Mouse (Mus musculus) forebrain, postnatal 0 days (tissue): ENCODE data around the gene Lsm14b. TPM values are rescaled to one million over a fixed set of nuclear protein-coding genes. Genes with fewer than 3 reads are reported as not detected.

Experiments used
- ATAC-seq: fragments of 200-750 bp; cut with Nextera tagmentation; 2 replicates; pipeline ENCODE4 v1.8.0; 2017; ENCODE audit warnings: mild to moderate bottlenecking, moderate library complexity
- DNase-seq: peaks from one replicate; pipeline ENCODE4 v3.0.0-alpha.2; 2015
- H3K27ac ChIP-seq: fragments of 300-500 bp; sonication (generic); 2 replicates; pipeline ENCODE4 v1.5.1; 2014; ENCODE audit warnings: low read depth, mild to moderate bottlenecking, antibody characterized with exemption, low read length, moderate library complexity, mixed read lengths
- H3K27me3 ChIP-seq: fragments of 300-500 bp; sonication (generic); 2 replicates; pipeline ENCODE4 v1.6.1; 2014; ENCODE audit warnings: mild to moderate bottlenecking, low read length, mixed read lengths; ENCODE audit not compliant: insufficient read depth
- H3K36me3 ChIP-seq: fragments of 300-500 bp; sonication (generic); 2 replicates; pipeline ENCODE4 v1.6.1; 2014; ENCODE audit warnings: mild to moderate bottlenecking, moderate library complexity; ENCODE audit not compliant: insufficient read depth
- H3K4me1 ChIP-seq: fragments of 300-500 bp; sonication (generic); 2 replicates; pipeline ENCODE4 v1.6.1; 2014; ENCODE audit warnings: antibody characterized with exemption; ENCODE audit not compliant: insufficient read depth
- H3K4me2 ChIP-seq: fragments of 300-500 bp; sonication (generic); 2 replicates; pipeline ENCODE4 v1.6.1; 2014; ENCODE audit warnings: low read depth, mild to moderate bottlenecking, moderate library complexity
- H3K4me3 ChIP-seq: fragments of 300-500 bp; sonication (generic); 2 replicates; pipeline ENCODE4 v1.5.1; 2014; ENCODE audit warnings: low read depth, low read length, mixed read lengths
- H3K9ac ChIP-seq: fragments of 300-500 bp; sonication (generic); 2 replicates; pipeline ENCODE4 v1.6.1; 2014; ENCODE audit warnings: mild to moderate bottlenecking
- H3K9me3 ChIP-seq: fragments of 300-500 bp; sonication (generic); 2 replicates; pipeline ENCODE4 v1.6.1; 2016; ENCODE audit warnings: low read length
- CTCF ChIP-seq: sonication (generic); IDR thresholded peaks from 2 replicates; pipeline ENCODE4 v1.5.1; 2016; ENCODE audit warnings: antibody characterized with exemption, control low read depth, low read depth
- WGBS: fragments of 180-500 bp; shearing (Covaris S2); extraction: QIAGEN DNeasy Blood & Tissue Kit; methylation state at CpG from one replicate; pipeline ENCODE4 v1.1.7; 2014; 5-methylcytosine and 5-hydroxymethylcytosine counted together
- polyA plus RNA-seq: library from polyadenylated mRNA; unstranded; fragments of >200 nt; fragmentation: Nextera tagmentation; extraction: Ambion mirVana; gene quantifications from 2 replicates; pipeline ENCODE4 v1.2.1, GENCODE M21; 2015
- total RNA-seq: library from RNA; depleted of rRNA; stranded (reverse); fragments of >200 nt; gene quantifications from 2 replicates; pipeline ENCODE4 v1.2.3, GENCODE M21; 2014

The Lsm14b gene
- total and polyA plus RNA-seq, 2 experiments from 2014 or later, result 24.8 to 162 TPM

GRCm38 (mm10) chr2:179979836-179980235 lies 45.0 kb upstream of the Lsm14b start:
- no peaks in the 10 kb centered on the region for H3K36me3 ChIP-seq
- 73% methylated on average over 8 of the region's 8 CpGs for WGBS
- no peaks in the 10 kb centered on the region for H3K9me3 ChIP-seq
- H3K4me3 ChIP-seq, result no peak overlapping the region
- ATAC-seq (no peak), DNase-seq (no peak)
- no peaks in the 10 kb centered on the region for H3K27me3 ChIP-seq
- no peak overlapping the region for H3K4me2 ChIP-seq
- no peak overlapping the region for H3K27ac ChIP-seq
- H3K9ac ChIP-seq, result no peak overlapping the region
- no peak for TF ChIP-seq CTCF
- 0 out of 2 replicates have a peak, but pooled peaks cover 3% of the 10 kb centered on the region for H3K4me1 ChIP-seq

DNA sequence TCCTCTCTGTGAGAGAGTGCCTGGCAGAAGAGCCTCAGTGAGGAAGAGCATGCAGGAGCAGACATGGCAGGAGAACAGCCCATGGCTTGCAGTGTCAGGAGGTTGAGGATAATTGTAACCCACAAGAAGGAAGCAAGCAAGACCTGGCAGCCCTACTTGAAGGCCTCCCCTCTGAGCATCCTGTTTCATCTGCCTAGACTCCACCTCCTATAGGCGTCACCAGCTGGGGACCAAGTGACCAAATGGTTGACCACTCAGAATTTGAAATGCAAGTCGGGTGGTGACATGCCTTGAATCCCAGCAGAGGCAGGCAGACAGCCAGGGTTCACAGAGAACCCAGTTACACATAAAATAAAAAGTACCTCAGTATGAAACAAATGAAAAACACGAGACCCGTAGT lies 44.2 kb upstream of the Lsm14b start:
- Histone ChIP-seq H3K4me1 (no peaks in the 10 kb centered on the region), H3K9me3 (no peaks in the 10 kb centered on the region), H3K4me2 (no peak overlapping the region), H3K36me3 (no peaks in the 10 kb centered on the region), H3K27me3 (no peaks in the 10 kb centered on the region), H3K4me3 (no peak overlapping the region), H3K27ac (no peak overlapping the region), H3K9ac (no peak overlapping the region)
- WGBS, result 51% methylated on average over 4 of the region's 4 CpGs
- ATAC-seq (no peak), DNase-seq (no peak)
- no peak for TF ChIP-seq CTCF

DNA sequence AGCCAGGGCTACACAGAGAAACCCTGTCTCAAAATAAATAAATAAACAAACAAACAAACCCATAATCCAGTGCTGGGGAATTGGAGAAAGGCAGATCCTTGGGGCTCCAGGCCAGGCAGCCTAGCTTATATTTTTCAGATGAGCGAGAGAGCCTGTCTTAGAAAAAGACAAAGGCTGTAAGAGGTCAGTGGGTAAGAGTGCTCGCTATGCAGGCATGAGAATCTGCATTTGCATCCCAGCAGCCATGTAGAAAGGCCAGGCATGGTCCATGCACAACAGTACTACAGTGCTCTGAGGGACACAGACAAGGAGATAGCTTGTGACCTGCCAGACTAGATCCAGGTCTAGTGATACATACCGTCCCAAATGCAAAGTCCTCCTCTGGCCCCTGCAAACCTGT lies 42.1 kb upstream of the Lsm14b start:
- DNase-seq (no peak), ATAC-seq (no peak)
- Histone ChIP-seq H3K4me3 (no peak overlapping the region), H3K27ac (no peak overlapping the region), H3K27me3 (no peaks in the 10 kb centered on the region), H3K9me3 (no peaks in the 10 kb centered on the region), H3K4me2 (no peak overlapping the region), H3K9ac (no peak overlapping the region), H3K4me1 (no peaks in the 10 kb centered on the region), H3K36me3 (no peaks in the 10 kb centered on the region)
- 80% methylated on average over 3 of the region's 3 CpGs for WGBS
- no peak for TF ChIP-seq CTCF

DNA sequence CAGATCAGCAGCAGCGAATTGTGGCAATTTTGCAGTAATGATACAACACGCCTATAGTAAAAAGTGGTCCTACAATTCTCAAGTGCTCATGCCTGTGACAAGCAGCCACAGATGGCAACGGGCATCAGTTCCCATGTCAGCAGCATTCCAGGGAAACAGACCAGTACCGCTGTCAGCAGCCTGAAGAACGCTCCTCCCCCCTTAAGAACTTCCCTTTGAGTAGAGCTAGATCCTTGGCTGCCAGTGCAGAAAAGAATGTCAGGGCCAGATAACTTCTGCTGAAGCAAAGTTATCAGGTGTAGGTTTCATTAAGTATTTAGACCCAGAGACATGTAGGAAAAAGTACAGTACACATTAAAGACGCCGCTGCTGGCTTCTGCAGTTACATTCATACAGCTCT lies 40.0 kb upstream of the Lsm14b start:
- ATAC-seq, result no peak
- no peak for DNase-seq
- no peak for TF ChIP-seq CTCF
- Histone ChIP-seq H3K4me2 (no peak overlapping the region), H3K9ac (no peak overlapping the region), H3K27ac (no peak overlapping the region), H3K9me3 (no peaks in the 10 kb centered on the region), H3K4me1 (no peaks in the 10 kb centered on the region), H3K27me3 (no peaks in the 10 kb centered on the region), H3K36me3 (no peaks in the 10 kb centered on the region), H3K4me3 (no peak overlapping the region)
- 45% methylated on average over 7 of the region's 7 CpGs for WGBS

DNA sequence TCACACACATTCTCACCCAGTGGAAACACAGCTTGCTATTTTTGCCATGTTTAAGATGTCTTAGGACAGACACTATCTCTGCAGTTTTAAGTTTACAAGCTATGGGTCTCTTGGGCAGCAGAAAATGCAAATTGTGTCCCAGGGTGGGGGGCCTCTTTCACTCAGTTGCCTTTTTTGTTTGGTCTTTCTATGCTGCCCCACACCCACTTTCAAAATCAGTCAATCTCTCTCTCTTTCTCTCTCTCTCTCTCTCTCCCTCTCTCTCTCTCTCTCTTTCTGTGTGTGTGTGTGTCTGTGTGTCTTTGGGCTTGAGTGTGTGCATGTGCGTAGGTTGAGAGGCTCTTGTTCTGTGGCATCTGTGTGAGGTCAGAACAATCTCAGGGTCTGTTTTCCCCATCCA lies 39.1 kb upstream of the Lsm14b start:
- Histone ChIP-seq H3K27ac (no peak overlapping the region), H3K9me3 (no peaks in the 10 kb centered on the region), H3K9ac (no peak overlapping the region), H3K36me3 (no peaks in the 10 kb centered on the region), H3K4me2 (no peak overlapping the region), H3K4me3 (no peak overlapping the region), H3K27me3 (no peaks in the 10 kb centered on the region), H3K4me1 (no peaks in the 10 kb centered on the region)
- ATAC-seq (no peak), DNase-seq (no peak)
- no peak for TF ChIP-seq CTCF
- 60% methylated on average over 1 of the region's 1 CpGs for WGBS

DNA sequence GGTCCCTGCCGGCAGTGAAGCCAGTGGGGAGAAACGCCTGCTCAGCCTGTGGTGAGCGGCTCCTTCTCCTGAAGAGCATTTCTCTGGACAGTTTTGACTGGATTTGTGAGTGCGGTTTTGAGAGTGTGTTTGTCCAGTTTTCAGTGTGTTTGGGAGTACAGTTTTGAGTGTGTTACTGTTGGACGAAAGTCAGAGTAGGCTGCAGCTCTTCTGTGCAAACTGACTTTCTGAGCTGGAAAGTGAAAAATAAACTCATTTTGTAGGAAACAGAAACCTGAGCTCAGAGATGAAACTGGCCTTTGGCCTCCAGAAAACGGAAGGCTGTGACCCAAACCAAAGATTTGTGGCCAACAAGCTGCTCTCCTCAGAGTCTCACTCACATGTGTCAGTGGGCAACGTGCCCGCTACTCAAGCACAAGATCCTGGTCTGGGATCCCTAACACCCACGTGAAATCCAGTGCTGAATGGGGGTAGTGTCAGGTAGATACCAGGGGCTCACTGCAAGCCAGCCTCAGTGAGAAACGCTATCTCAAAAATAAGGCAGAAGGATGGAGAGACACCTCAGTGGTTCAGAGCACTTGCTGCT lies 38.3 kb upstream of the Lsm14b start:
- Histone ChIP-seq H3K9ac (no peak overlapping the region), H3K4me1 (no peaks in the 10 kb centered on the region), H3K4me3 (no peak overlapping the region), H3K4me2 (no peak overlapping the region), H3K27me3 (no peaks in the 10 kb centered on the region), H3K27ac (no peak overlapping the region), H3K36me3 (no peaks in the 10 kb centered on the region), H3K9me3 (no peaks in the 10 kb centered on the region)
- no peak for ATAC-seq
- TF ChIP-seq CTCF, result no peak
- 77% methylated on average over 10 of the region's 10 CpGs for WGBS
- DNase-seq, result no peak

GRCm38 (mm10) chr2:179989098-179989497 lies 35.7 kb upstream of the Lsm14b start:
- H3K9ac ChIP-seq, result no peak overlapping the region
- WGBS, result 23% methylated on average over 1 of the region's 1 CpGs

More at GRCm38 (mm10) chr2:179989098-179989497, 35.7 kb upstream of the Lsm14b start:
- H3K27ac ChIP-seq, result no peak overlapping the region
- ATAC-seq, result no peak
- H3K4me2 ChIP-seq, result no peak overlapping the region
- no peak overlapping the region for H3K4me3 ChIP-seq
- no peaks in the 10 kb centered on the region for H3K9me3 ChIP-seq
- H3K36me3 ChIP-seq, result no peaks in the 10 kb centered on the region
- H3K4me1 ChIP-seq, result no peaks in the 10 kb centered on the region
- no peak for TF ChIP-seq CTCF
- DNase-seq, result no peak
- no peaks in the 10 kb centered on the region for H3K27me3 ChIP-seq
